In genomic region chr11:31857479-31857878, GRCm38 (mm10) we compare ENCODE assay signal across 21 mouse cellular contexts.
"Had no signal": no experiment of that assay in that cellular context is flagged by ENCODE, and none has a peak within 500 bp of the region (broad histone marks: within the 10 kb centered on the region; RNA-seq: fewer than 3 reads in every experiment).

No protein-coding gene starts in this region.

- H3K27ac ChIP-seq: heart, embryonic 10.5 days; hindbrain, embryonic 13.5 days; hindbrain, embryonic 15.5 days; hindbrain, postnatal 0 days; layer of hippocampus, adult 2 months; limb, embryonic 13.5 days; limb, embryonic 15.5 days had no signal

- H3K4me1 ChIP-seq: heart, embryonic 10.5 days; heart, embryonic 12.5 days; hindbrain, embryonic 13.5 days; hindbrain, embryonic 15.5 days; limb, embryonic 15.5 days had no signal

- H3K36me3 ChIP-seq: heart, embryonic 10.5 days; heart, embryonic 12.5 days; hindbrain, embryonic 13.5 days; hindbrain, embryonic 15.5 days; limb, embryonic 13.5 days; limb, embryonic 15.5 days; liver, embryonic 12.5 days had no signal

- DNase-seq: gastrocnemius, postnatal 14 days; gastrocnemius, postnatal 36 days; heart, adult 18-20 months; heart, postnatal 10 days; heart, postnatal 4 days; kidney, adult 11 months; kidney, adult 2 months; kidney, postnatal 25 days; kidney, postnatal 4 days; layer of hippocampus, postnatal 36 days; left cerebral cortex, postnatal 4 days had no signal

- H3K27me3 ChIP-seq: heart, embryonic 12.5 days; hindbrain, embryonic 13.5 days; hindbrain, embryonic 15.5 days; limb, embryonic 13.5 days; limb, embryonic 15.5 days had no signal

- H3K9ac ChIP-seq: heart, embryonic 12.5 days; hindbrain, embryonic 13.5 days; hindbrain, embryonic 15.5 days; limb, embryonic 13.5 days; limb, embryonic 15.5 days; liver, embryonic 12.5 days had no signal

- H3K9me3 ChIP-seq: heart, embryonic 10.5 days; heart, embryonic 12.5 days; hindbrain, embryonic 13.5 days; hindbrain, embryonic 15.5 days; limb, embryonic 13.5 days; limb, embryonic 15.5 days; liver, embryonic 12.5 days had no signal

- H3K4me3 ChIP-seq: heart, embryonic 10.5 days; heart, embryonic 12.5 days; hindbrain, embryonic 13.5 days; hindbrain, embryonic 15.5 days; layer of hippocampus, adult 2 months; limb, embryonic 13.5 days; limb, embryonic 15.5 days; liver, embryonic 12.5 days had no signal

- ATAC-seq: hindbrain, postnatal 0 days; intestine, embryonic 16.5 days; liver, embryonic 12.5 days had no signal

- H3K4me2 ChIP-seq: heart, embryonic 12.5 days; hindbrain, embryonic 13.5 days; hindbrain, embryonic 15.5 days; limb, embryonic 13.5 days; limb, embryonic 15.5 days; liver, embryonic 12.5 days had no signal
